Mouse (Mus musculus) forebrain, embryonic 13.5 days (tissue): ENCODE results near the gene Il22ra2. TPM values are rescaled to one million over a fixed set of nuclear protein-coding genes. Genes with fewer than 3 reads are reported as not detected.

Experiments
- ATAC-seq: fragments of 200-750 bp; cut with Nextera tagmentation; 2 replicates; pipeline ENCODE4 v1.8.0; 2017
- H3K27ac ChIP-seq: fragments of 300-500 bp; sonication (generic); 2 replicates; pipeline ENCODE4 v1.5.1; 2015; ENCODE audit warnings: inconsistent platforms, mild to moderate bottlenecking, moderate library complexity
- H3K27me3 ChIP-seq: fragments of 300-500 bp; sonication (generic); 2 replicates; pipeline ENCODE4 v1.6.1; 2015; ENCODE audit warnings: mild to moderate bottlenecking, inconsistent platforms
- H3K36me3 ChIP-seq: fragments of 300-500 bp; sonication (generic); 2 replicates; pipeline ENCODE4 v1.6.1; 2015; ENCODE audit warnings: mild to moderate bottlenecking, inconsistent platforms; ENCODE audit not compliant: poor library complexity, severe bottlenecking
- H3K4me1 ChIP-seq: fragments of 300-500 bp; sonication (generic); 2 replicates; pipeline ENCODE4 v1.6.1; 2015; ENCODE audit warnings: inconsistent platforms
- H3K4me2 ChIP-seq: fragments of 300-500 bp; sonication (generic); 2 replicates; pipeline ENCODE4 v1.6.1; 2015; ENCODE audit warnings: inconsistent platforms, mild to moderate bottlenecking, moderate library complexity
- H3K4me3 ChIP-seq: fragments of 300-500 bp; sonication (generic); 2 replicates; pipeline ENCODE4 v1.5.1; 2015; ENCODE audit warnings: mild to moderate bottlenecking, inconsistent platforms
- H3K9ac ChIP-seq: fragments of 300-500 bp; sonication (generic); 2 replicates; pipeline ENCODE4 v1.6.1; 2015; ENCODE audit warnings: mild to moderate bottlenecking, inconsistent platforms
- H3K9me3 ChIP-seq: fragments of 300-500 bp; sonication (generic); replicated peaks from 2 replicates; pipeline ENCODE4 v1.6.1; 2016; ENCODE audit warnings: inconsistent platforms
- WGBS: fragments of 180-500 bp; shearing (Covaris S2); methylation state at CpG from one replicate; pipeline ENCODE4 v1.1.7; 2015; 5-methylcytosine and 5-hydroxymethylcytosine counted together
- polyA plus RNA-seq: library from polyadenylated mRNA; unstranded; fragments of >200 nt; fragmentation: Nextera tagmentation; extraction: Ambion mirVana; gene quantifications from 2 replicates; pipeline ENCODE4 v1.2.1, GENCODE M21; 2015

The Il22ra2 gene
- not detected in 2 replicates for polyA plus RNA-seq

DNA sequence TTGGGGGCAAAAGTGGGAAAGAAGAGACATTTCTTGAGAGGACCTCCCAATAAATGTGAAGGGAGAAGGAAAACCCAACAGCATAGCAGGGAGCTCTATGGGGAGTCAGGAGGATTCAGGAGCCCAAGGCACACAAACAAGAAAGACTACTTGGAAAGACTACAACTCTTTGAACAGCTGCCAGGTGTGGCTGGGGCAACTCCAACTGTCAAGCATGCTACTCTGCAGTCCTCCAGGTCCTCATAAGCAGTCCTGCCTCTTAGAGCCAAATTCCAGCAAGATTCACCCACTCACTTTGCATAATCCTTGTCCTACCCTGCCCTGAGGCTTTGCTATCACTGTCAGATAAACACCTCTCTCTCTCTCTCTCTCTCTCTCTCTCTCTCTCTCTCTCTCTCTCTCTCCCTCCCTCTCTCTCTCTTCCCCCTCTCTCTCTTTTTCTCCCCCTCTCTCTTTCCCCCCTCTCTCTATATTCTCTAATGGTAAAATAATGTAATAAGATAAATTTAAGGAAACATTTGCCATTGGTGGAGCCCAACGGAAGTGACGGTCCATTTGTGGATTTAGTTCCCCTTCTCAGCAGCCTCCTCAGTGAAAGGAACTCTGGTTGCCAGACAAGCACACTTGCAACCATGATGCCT is at the start of gene Il22ra2:
Gene Il22ra2 (plus strand): TSS at position 591 of the 641 bp plus-strand sequence.
- Histone ChIP-seq H3K27me3 (no peaks in the 10 kb centered on the region), H3K4me3 (no peak within 1 kb of the TSS), H3K9ac (no peak within 1 kb of the TSS), H3K27ac (no peak within 1 kb of the TSS), H3K4me2 (no peak within 1 kb of the TSS), H3K9me3 (no peaks in the 10 kb centered on the region), H3K4me1 (no peaks in the 10 kb centered on the region), H3K36me3 (no peaks in the 10 kb centered on the region)
- 84% methylated on average over 2 of the region's 2 CpGs for WGBS
- no peak for ATAC-seq

DNA sequence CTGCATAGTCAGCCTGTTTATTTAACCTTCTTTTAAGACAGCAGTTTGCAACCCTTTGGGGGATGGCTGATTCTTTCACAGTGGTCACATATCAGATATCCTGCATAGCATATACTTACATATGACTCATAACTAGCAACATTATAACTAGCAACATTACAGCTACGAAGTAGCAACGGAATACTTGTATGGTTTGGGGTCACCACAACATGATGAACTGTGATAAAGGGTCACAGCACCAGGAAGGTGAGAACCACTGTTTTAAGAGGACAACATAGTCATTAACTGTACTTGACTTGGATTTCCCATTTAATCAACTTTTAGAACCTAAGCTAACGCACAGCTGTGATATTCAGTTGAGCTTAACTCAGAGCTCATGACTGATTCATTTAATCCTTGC is 44.2 kb upstream of the Il22ra2 start:
- WGBS, result 92% methylated on average over 3 of the region's 3 CpGs
- Histone ChIP-seq H3K4me1 (no peaks in the 10 kb centered on the region), H3K4me2 (no peak overlapping the region), H3K27me3 (no peaks in the 10 kb centered on the region), H3K27ac (no peak overlapping the region), H3K9me3 (no peaks in the 10 kb centered on the region), H3K9ac (no peak overlapping the region), H3K36me3 (no peaks in the 10 kb centered on the region), H3K4me3 (no peak overlapping the region)
- ATAC-seq, result no peak

DNA sequence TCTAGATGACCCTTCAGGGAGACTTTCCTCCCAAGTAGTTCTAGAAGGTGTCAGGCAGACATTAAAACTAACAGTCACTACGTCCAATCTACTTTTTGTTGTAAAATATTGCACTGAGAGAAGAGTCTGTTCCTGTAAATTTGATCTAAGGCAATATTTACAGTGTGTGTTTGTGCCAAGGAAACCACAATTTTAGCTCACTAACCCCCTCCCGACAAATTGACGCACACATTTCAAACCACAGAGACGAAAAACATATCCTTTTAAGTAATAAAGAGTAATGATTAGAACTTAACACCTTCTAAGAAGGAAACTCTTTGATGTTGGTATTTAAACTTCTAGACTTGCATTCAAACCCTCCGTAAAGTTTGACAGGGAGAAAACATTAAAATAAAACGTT is 43.8 kb upstream of the Il22ra2 start:
- WGBS, result 87% methylated on average over 6 of the region's 6 CpGs

DNA sequence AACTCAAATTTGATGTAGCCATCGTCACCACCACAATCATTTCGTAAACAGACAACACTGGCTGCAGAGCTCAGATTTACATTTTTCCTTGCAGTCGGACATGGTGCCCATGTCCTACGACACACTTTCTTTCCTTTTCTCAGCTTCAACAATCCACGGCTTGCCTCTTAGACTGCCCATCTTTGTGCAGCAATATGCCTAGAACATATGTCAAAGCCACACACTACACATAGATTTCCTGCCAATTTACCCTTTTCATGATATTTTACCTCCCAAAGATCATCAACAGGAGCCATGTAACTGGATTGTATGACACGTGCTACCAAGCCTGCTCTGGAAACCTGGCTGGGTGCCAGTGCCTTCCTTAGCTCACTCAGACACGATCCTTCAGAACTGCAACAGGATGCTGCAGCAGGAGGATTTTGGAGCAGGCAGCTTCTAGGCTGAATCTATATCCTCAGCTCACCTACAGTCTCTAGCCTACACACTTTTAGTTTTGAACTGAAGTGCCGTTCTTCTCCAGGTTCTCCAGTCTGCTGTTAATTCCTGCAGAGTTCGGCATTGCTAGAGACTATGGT is 43.3 kb upstream of the Il22ra2 start:
- H3K4me1 ChIP-seq, result no peaks in the 10 kb centered on the region
- no peak overlapping the region for H3K27ac ChIP-seq
- no peak overlapping the region for H3K4me3 ChIP-seq
- no peak overlapping the region for H3K9ac ChIP-seq
- H3K36me3 ChIP-seq, result no peaks in the 10 kb centered on the region
- no peaks in the 10 kb centered on the region for H3K27me3 ChIP-seq
- H3K4me2 ChIP-seq, result no peak overlapping the region
- 69% methylated on average over 9 of the region's 9 CpGs for WGBS
- no peaks in the 10 kb centered on the region for H3K9me3 ChIP-seq
- ATAC-seq, result peak; percentile 63; the same call in 1 of the 2 replicates

More for the DNA sequence above, 43.8 kb upstream of the Il22ra2 start:
- Histone ChIP-seq H3K27ac (no peak overlapping the region), H3K27me3 (no peaks in the 10 kb centered on the region), H3K4me1 (no peaks in the 10 kb centered on the region), H3K9me3 (no peaks in the 10 kb centered on the region), H3K4me3 (no peak overlapping the region), H3K9ac (no peak overlapping the region), H3K4me2 (no peak overlapping the region), H3K36me3 (no peaks in the 10 kb centered on the region)
- no peak for ATAC-seq

DNA sequence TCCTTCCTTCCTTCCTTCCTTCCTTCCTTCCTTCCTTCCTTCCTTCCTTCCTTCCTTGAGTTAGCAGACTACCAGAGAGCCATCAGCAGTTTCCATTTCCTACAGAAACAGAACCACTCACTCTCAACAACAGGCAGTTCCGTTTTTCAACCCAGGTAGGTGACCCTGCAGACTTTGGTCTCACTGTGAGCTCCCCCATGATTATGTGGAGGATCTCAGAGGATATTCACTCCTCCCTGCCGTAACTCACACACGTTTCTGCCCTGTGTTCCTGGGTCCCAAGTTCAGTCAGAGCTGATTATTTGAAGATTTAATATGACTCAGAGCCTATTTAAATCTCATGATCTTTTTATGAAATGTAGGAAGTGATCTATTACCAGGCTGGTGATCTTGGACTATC is 41.1 kb upstream of the Il22ra2 start:
- no peak overlapping the region for H3K27ac ChIP-seq
- H3K4me3 ChIP-seq, result no peak overlapping the region
- no peaks in the 10 kb centered on the region for H3K27me3 ChIP-seq
- no peaks in the 10 kb centered on the region for H3K36me3 ChIP-seq
- no peak for ATAC-seq
- H3K4me2 ChIP-seq, result no peak overlapping the region
- WGBS, result 70% methylated on average over 3 of the region's 3 CpGs
- H3K9me3 ChIP-seq, result no peaks in the 10 kb centered on the region
- no peaks in the 10 kb centered on the region for H3K4me1 ChIP-seq
- H3K9ac ChIP-seq, result no peak overlapping the region

DNA sequence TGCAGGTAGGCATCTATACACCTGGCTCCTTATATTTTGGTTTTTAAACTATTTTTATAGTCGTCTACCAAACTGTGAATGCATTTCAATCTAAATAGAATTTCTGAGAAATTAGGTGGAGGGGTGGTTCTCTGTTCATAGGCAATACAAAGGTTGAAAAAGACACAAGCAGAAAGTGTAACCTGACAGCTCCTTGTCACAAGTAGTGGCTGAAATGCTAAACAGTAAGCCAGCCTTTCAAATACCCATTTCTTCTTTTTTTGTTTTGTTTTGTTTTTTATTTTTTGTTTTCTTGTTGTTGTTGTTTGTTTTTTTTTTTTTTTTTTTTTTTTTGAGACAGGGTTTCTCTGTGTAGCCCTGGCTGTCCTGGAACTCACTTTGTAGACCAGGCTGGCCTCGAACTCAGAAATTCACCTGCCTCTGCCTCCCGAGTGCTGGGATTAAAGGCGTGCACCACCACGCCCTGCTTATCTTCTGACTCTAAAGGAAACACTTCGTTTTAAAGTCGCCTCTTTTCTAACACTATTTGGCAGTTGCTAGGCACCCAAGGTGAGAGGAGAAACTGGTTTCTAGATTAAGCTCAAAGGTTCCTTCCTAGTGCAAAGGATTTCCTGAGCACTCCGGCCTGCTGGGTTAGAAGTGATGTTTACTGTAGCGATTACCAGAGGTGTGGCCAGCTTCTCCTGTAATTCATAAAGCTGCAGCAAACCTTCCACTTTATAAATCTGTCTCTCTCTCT is 39.8 kb upstream of the Il22ra2 start:
- H3K27me3 ChIP-seq, result no peaks in the 10 kb centered on the region
- H3K4me2 ChIP-seq, result no peak overlapping the region
- no peaks in the 10 kb centered on the region for H3K4me1 ChIP-seq
- H3K36me3 ChIP-seq, result no peaks in the 10 kb centered on the region
- WGBS, result 88% methylated on average over 9 of the region's 9 CpGs
- no peak for ATAC-seq
- no peak overlapping the region for H3K27ac ChIP-seq
- no peak overlapping the region for H3K4me3 ChIP-seq
- no peaks in the 10 kb centered on the region for H3K9me3 ChIP-seq
- no peak overlapping the region for H3K9ac ChIP-seq

DNA sequence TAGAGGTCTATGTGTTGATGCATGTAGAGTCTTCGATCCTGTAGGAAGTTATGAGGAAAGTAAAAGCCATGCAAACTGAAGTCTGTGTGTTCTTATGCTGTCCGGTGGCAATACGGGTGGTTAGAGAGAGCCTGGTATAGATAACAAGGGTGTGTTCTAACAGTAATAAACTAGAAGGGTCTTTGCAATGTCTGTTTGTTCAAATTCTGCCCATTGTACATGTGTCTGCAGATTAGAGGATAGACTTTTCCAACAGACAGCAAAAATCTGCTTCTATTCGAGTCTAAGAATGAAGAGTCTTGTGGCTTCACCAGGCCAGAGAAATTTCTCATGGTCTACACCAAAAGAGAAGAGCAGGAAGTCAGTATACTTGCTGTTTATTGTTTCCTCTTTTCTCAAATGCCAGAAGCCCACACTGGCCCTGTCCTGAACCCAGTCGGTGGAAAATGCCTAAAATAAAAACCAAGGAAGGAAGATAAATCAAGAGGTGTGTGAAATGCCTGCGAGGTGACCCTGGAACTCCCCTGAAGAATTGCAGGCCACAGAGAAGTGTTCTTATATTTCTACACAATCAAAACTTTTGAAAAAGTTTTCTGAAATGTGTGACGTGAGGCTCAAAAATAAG is 38.9 kb upstream of the Il22ra2 start:
- WGBS, result 84% methylated on average over 7 of the region's 7 CpGs
- Histone ChIP-seq H3K9ac (no peak overlapping the region), H3K4me3 (no peak overlapping the region), H3K4me2 (no peak overlapping the region), H3K36me3 (no peaks in the 10 kb centered on the region), H3K27ac (no peak overlapping the region), H3K27me3 (no peaks in the 10 kb centered on the region), H3K9me3 (no peaks in the 10 kb centered on the region), H3K4me1 (no peaks in the 10 kb centered on the region)
- no peak for ATAC-seq

DNA sequence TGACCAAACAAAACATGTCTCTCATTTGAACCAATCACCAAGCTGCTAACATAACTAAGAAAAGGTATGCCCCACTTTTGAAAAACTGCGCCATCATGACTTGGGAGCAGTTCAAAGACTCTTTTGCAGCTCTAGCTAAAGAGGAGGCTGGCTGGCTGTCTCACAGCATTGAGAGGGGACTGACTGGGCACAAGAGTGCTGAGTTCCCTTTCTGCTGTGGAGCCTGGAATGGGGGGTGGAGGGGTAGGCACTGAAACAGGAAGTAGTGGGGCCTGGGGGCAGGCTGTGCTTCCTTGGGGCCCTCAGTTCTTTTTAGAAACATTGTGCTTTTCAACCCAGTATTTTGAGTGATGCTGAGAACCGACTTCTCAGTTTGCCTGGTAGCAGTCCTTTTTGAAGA is 37.7 kb upstream of the Il22ra2 start:
- Histone ChIP-seq H3K27me3 (no peaks in the 10 kb centered on the region), H3K4me2 (no peak overlapping the region), H3K27ac (no peak overlapping the region), H3K4me1 (no peaks in the 10 kb centered on the region), H3K9ac (no peak overlapping the region), H3K36me3 (no peaks in the 10 kb centered on the region), H3K4me3 (no peak overlapping the region), H3K9me3 (no peaks in the 10 kb centered on the region)
- no peak for ATAC-seq
- 83% methylated on average over 2 of the region's 2 CpGs for WGBS

DNA sequence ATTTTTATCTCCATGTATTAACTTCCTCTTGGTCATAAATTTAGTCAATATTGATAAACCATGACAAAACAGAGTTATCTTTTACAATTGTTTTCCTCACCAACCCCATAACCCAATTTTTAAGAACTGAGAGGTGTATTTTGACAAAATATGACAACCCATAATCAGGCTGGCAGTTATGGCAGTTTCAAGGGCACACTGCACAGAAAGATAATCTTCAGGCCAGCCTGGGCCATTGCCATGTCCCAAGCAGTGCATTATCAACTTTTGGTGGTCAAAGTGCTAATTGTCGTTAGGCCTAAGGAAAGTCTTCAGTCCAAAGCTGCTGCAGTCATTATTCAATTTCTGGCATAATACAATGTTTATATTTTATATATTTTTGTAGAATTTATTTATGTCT is 37.0 kb upstream of the Il22ra2 start:
- no peak overlapping the region for H3K9ac ChIP-seq
- no peaks in the 10 kb centered on the region for H3K27me3 ChIP-seq
- no peaks in the 10 kb centered on the region for H3K36me3 ChIP-seq
- WGBS, result 89% methylated on average over 1 of the region's 1 CpGs
- H3K4me2 ChIP-seq, result no peak overlapping the region
- H3K4me3 ChIP-seq, result no peak overlapping the region
- no peaks in the 10 kb centered on the region for H3K4me1 ChIP-seq
- no peak for ATAC-seq
- H3K27ac ChIP-seq, result no peak overlapping the region
- H3K9me3 ChIP-seq, result no peaks in the 10 kb centered on the region

DNA sequence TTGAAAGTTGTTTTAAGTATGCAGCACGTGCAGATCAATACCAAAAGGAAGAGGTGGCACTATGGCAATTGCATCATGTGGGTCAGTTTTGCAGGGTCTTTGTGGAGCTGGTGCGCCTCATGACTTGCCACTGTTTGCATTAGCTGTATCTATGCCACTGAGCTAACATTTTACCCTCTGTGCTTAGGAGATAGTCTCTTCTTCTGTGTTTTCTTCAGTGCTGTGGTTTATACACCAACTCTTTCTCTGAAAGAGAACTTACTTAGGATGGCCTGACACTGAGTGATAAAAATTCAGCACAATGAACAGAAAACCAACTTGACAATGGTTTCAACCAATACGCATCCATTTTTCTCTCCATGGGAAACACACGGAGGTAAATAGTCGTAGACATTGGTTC is 35.9 kb upstream of the Il22ra2 start:
- Histone ChIP-seq H3K4me3 (no peak overlapping the region), H3K27ac (no peak overlapping the region), H3K27me3 (no peaks in the 10 kb centered on the region), H3K36me3 (no peaks in the 10 kb centered on the region), H3K4me1 (no peaks in the 10 kb centered on the region), H3K4me2 (no peak overlapping the region), H3K9ac (no peak overlapping the region), H3K9me3 (no peaks in the 10 kb centered on the region)
- 93% methylated on average over 5 of the region's 5 CpGs for WGBS
- no peak for ATAC-seq

DNA sequence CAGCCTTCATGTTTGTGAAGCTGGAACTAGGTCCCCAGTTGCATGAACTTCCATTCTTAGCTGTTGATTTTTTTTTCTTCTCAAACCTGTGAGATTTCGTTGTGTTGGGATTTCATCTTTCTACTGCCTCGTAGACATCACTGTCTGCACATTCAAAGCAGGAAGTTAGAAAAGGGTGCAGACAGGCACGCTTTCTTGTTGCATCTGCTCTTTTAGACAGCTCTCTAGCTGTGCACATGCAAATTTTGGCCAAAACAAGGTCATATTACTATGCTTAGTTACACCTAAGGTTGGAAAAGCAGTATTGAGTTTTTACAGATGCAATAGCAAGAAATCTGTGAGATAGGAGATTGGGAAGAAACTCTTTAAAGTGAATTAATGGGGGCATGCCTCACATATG is 34.5 kb upstream of the Il22ra2 start:
- no peaks in the 10 kb centered on the region for H3K36me3 ChIP-seq
- H3K9me3 ChIP-seq, result no peaks in the 10 kb centered on the region
- H3K9ac ChIP-seq, result no peak overlapping the region
- no peak overlapping the region for H3K27ac ChIP-seq
- H3K4me1 ChIP-seq, result peaks cover under 1% of the 10 kb centered on the region; the same call in 1 of the 2 replicates
- no peak for ATAC-seq
- 83% methylated on average over 3 of the region's 3 CpGs for WGBS
- no peak overlapping the region for H3K4me2 ChIP-seq
- H3K27me3 ChIP-seq, result no peaks in the 10 kb centered on the region
- no peak overlapping the region for H3K4me3 ChIP-seq

DNA sequence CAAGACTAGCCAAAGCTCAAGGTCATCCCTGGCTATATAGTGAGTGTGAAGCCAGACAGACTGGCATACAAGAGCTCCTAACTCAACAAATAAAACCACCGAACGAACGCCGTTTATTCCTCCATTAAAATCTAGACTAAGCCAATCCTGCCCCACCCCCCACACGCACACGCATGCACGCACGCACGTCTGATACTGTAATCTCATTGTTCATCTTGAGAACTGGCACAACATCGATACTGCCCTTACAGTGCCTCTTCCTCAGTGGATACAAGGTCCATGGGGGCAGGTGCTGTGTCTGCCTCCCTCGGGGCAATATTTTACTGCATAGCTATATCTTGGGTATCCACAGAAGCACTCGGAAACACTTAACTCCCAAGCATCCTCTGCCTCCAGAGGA is 32.2 kb upstream of the Il22ra2 start:
- Histone ChIP-seq H3K4me1 (peaks cover 8% of the 10 kb centered on the region), H3K4me2 (no peak overlapping the region), H3K27me3 (no peaks in the 10 kb centered on the region), H3K9ac (no peak overlapping the region), H3K36me3 (no peaks in the 10 kb centered on the region), H3K9me3 (no peaks in the 10 kb centered on the region), H3K27ac (no peak overlapping the region), H3K4me3 (no peak overlapping the region)
- ATAC-seq, result no peak
- WGBS, result 90% methylated on average over 12 of the region's 12 CpGs
